ENCODE assay signal across 25 mouse cellular contexts in genomic region chr9:120985524-120985923, GRCm38 (mm10). TPM values are rescaled to one million over a fixed set of nuclear protein-coding genes. Genes with fewer than 3 reads are reported as not detected.
DNase-seq lines count a peak whose midpoint lies in the region; ATAC-seq and TF ChIP-seq lines count a peak whose summit lies in the region.
"Had no signal": no experiment of that assay in that cellular context is flagged by ENCODE, and none has a peak within 500 bp of the region (broad histone marks: within the 10 kb centered on the region; RNA-seq: fewer than 3 reads in every experiment).

No protein-coding gene starts in this region.

- H3K4me1 ChIP-seq in kidney, embryonic 15.5 days: peaks cover 36% of the 10 kb centered on the region
- H3K4me1 ChIP-seq in intestine, embryonic 14.5 days (replicated peaks; ENCODE audit: control insufficient read depth, insufficient read depth, low read length): peaks cover 17% of the 10 kb centered on the region
- peaks cover 12% of the 10 kb centered on the region for H3K4me1 ChIP-seq in intestine, postnatal 0 days (replicated peaks; ENCODE audit: control insufficient read depth, insufficient read depth, low read length)
- H3K4me1 ChIP-seq in stomach, postnatal 0 days (replicated peaks; ENCODE audit: control insufficient read depth, insufficient read depth): 0 out of 2 replicates have a peak, but pooled peaks cover 12% of the 10 kb centered on the region

- WGBS in kidney, embryonic 15.5 days: 92% methylated on average over 5 of the region's 5 CpGs
- WGBS in intestine, embryonic 14.5 days: 85% methylated on average over 5 of the region's 5 CpGs
- 62% methylated on average over 5 of the region's 5 CpGs for WGBS in intestine, postnatal 0 days
- 83% methylated on average over 5 of the region's 5 CpGs for WGBS in stomach, postnatal 0 days

- ATAC-seq in kidney, embryonic 15.5 days (replicated peaks; ENCODE audit: low FRiP score): no peak
- peak; percentile 54; the same call in 1 of the 2 replicates for ATAC-seq in intestine, embryonic 14.5 days (replicated peaks; ENCODE audit: low FRiP score, low TSS enrichment, low read depth)
- ATAC-seq in intestine, postnatal 0 days: peak; percentile 84
- peak; percentile 86 for ATAC-seq in stomach, postnatal 0 days (ENCODE audit: low FRiP score, low TSS enrichment)
- ATAC-seq: forebrain, embryonic 13.5 days; lung, postnatal 0 days; midbrain, embryonic 13.5 days; Patski had no signal

- no peaks in the 10 kb centered on the region for H3K36me3 ChIP-seq in kidney, embryonic 15.5 days
- H3K36me3 ChIP-seq in intestine, embryonic 14.5 days (ENCODE audit: control insufficient read depth, insufficient read depth, low read length): no peaks in the 10 kb centered on the region
- no peaks in the 10 kb centered on the region; the same call in 1 of the 2 replicates for H3K36me3 ChIP-seq in intestine, postnatal 0 days (ENCODE audit: control insufficient read depth, insufficient read depth)
- no peaks in the 10 kb centered on the region for H3K36me3 ChIP-seq in stomach, postnatal 0 days (ENCODE audit: control insufficient read depth, insufficient read depth, low read length)
- H3K36me3 ChIP-seq: hindbrain, embryonic 15.5 days; limb, embryonic 13.5 days; liver, embryonic 13.5 days; midbrain, embryonic 13.5 days; neural tube, embryonic 13.5 days had no signal

- no peaks in the 10 kb centered on the region for H3K9me3 ChIP-seq in kidney, embryonic 15.5 days (replicated peaks)
- H3K9me3 ChIP-seq in intestine, embryonic 14.5 days (ENCODE audit: control insufficient read depth, low read length): no peaks in the 10 kb centered on the region
- H3K9me3 ChIP-seq in intestine, postnatal 0 days (ENCODE audit: control insufficient read depth): no peaks in the 10 kb centered on the region
- H3K9me3 ChIP-seq in stomach, postnatal 0 days (ENCODE audit: control insufficient read depth, low read length): no peaks in the 10 kb centered on the region
- H3K9me3 ChIP-seq: forebrain, embryonic 13.5 days; hindbrain, embryonic 10.5 days; hindbrain, embryonic 15.5 days; limb, embryonic 13.5 days; liver, embryonic 13.5 days; midbrain, embryonic 13.5 days; neural tube, embryonic 13.5 days had no signal

- H3K27me3 ChIP-seq in kidney, embryonic 15.5 days: no peaks in the 10 kb centered on the region
- no peaks in the 10 kb centered on the region for H3K27me3 ChIP-seq in intestine, embryonic 14.5 days (replicated peaks; ENCODE audit: control insufficient read depth, insufficient read depth, low read length)
- H3K27me3 ChIP-seq in intestine, postnatal 0 days (replicated peaks; ENCODE audit: control insufficient read depth, insufficient read depth, low read length): no peaks in the 10 kb centered on the region
- no peaks in the 10 kb centered on the region for H3K27me3 ChIP-seq in stomach, postnatal 0 days (ENCODE audit: control insufficient read depth, insufficient read depth, low read length)
- H3K27me3 ChIP-seq: forebrain, embryonic 13.5 days; hindbrain, embryonic 15.5 days; limb, embryonic 13.5 days; liver, embryonic 13.5 days; midbrain, embryonic 13.5 days; neural tube, embryonic 13.5 days; Patski had no signal

- no peak overlapping the region for H3K27ac ChIP-seq in kidney, embryonic 15.5 days
- no peak overlapping the region for H3K27ac ChIP-seq in intestine, embryonic 14.5 days (ENCODE audit: low read depth)
- peak overlapping the region; percentile 83 for H3K27ac ChIP-seq in intestine, postnatal 0 days (ENCODE audit: low read depth, low read length)
- H3K27ac ChIP-seq in stomach, postnatal 0 days (replicated peaks): peak overlapping the region; percentile 49; the same call in 1 of the 2 replicates
- H3K27ac ChIP-seq: forebrain, embryonic 13.5 days; hindbrain, embryonic 10.5 days; hindbrain, embryonic 15.5 days; left cerebral cortex, adult 2 months; limb, embryonic 13.5 days; liver, embryonic 13.5 days; macrophage; midbrain, embryonic 13.5 days; neural tube, embryonic 13.5 days had no signal

- no peak for TF ChIP-seq CTCF in intestine, postnatal 0 days (IDR thresholded peaks at IDR 0.05; ENCODE audit: low read depth)
- no peak for TF ChIP-seq CTCF in stomach, postnatal 0 days (IDR thresholded peaks at IDR 0.05; ENCODE audit: low read depth)

- H3K9ac ChIP-seq in kidney, embryonic 15.5 days: no peak overlapping the region
- H3K9ac ChIP-seq in intestine, embryonic 14.5 days (ENCODE audit: low read length): no peak overlapping the region
- no peak overlapping the region for H3K9ac ChIP-seq in intestine, postnatal 0 days (ENCODE audit: low read depth, low read length)
- no peak overlapping the region for H3K9ac ChIP-seq in stomach, postnatal 0 days (ENCODE audit: low read length)
- H3K9ac ChIP-seq: forebrain, embryonic 13.5 days; hindbrain, embryonic 15.5 days; limb, embryonic 13.5 days; liver, embryonic 13.5 days; midbrain, embryonic 13.5 days; neural tube, embryonic 13.5 days had no signal

- intact Hi-C loops in left cerebral cortex, postnatal 4 days (cut with DNase I): no loop called here

- TF ChIP-seq EP300 in stomach, postnatal 0 days (optimal IDR thresholded peaks at IDR 0.05): no peak

- DNase-seq in kidney, adult 8-10 months: peak; percentile 55 to 66
- no peak for DNase-seq in intestine, embryonic 14.5 days (ENCODE audit: low spot score)
- peak; percentile 57 for DNase-seq in stomach, postnatal 0 days (ENCODE audit: low spot score)
- no peak for DNase-seq in layer of hippocampus, postnatal 36 days
- no peak for DNase-seq in left cerebral cortex, postnatal 4 days
- DNase-seq: adrenal gland, postnatal 10 days; cerebellum, adult 8-10 months; cerebellum, postnatal 36 days; gastrocnemius, postnatal 10 days; heart, postnatal 14 days; liver, embryonic 13.5 days; lung, adult 18-20 months; thymus, postnatal 25 days had no signal

- H3K4me3 ChIP-seq in kidney, embryonic 15.5 days (replicated peaks): no peak overlapping the region
- H3K4me3 ChIP-seq in intestine, embryonic 14.5 days (ENCODE audit: low read depth, low read length): no peak overlapping the region
- no peak overlapping the region for H3K4me3 ChIP-seq in intestine, postnatal 0 days (ENCODE audit: low read depth, low read length)
- H3K4me3 ChIP-seq in stomach, postnatal 0 days (ENCODE audit: low read depth, low read length): no peak overlapping the region
- H3K4me3 ChIP-seq: forebrain, embryonic 13.5 days; hindbrain, embryonic 10.5 days; hindbrain, embryonic 15.5 days; left cerebral cortex, adult 2 months; limb, embryonic 13.5 days; liver, embryonic 13.5 days; midbrain, embryonic 13.5 days; neural tube, embryonic 13.5 days had no signal

- H3K4me2 ChIP-seq in kidney, embryonic 15.5 days: no peak overlapping the region
- no peak overlapping the region for H3K4me2 ChIP-seq in intestine, embryonic 14.5 days (ENCODE audit: low read length)
- H3K4me2 ChIP-seq in intestine, postnatal 0 days (replicated peaks; ENCODE audit: low read depth): peak overlapping the region; percentile 3; the same call in 1 of the 2 replicates
- H3K4me2 ChIP-seq in stomach, postnatal 0 days (replicated peaks; ENCODE audit: low read depth): no peak overlapping the region
- H3K4me2 ChIP-seq: forebrain, embryonic 13.5 days; hindbrain, embryonic 15.5 days; limb, embryonic 13.5 days; liver, embryonic 13.5 days; midbrain, embryonic 13.5 days; neural tube, embryonic 13.5 days had no signal

RNA-seq across cellular contexts. Expression of gene Ctnnb1, which starts 56.5 kb away (rescaled TPM):
- polyA plus RNA-seq in kidney, embryonic 15.5 days (2015; fragmentation: Nextera tagmentation; extraction: Ambion mirVana): 543 and 552 TPM in 2 replicates
- 629 and 691 TPM in 2 replicates for polyA plus RNA-seq in intestine, embryonic 14.5 days (2014; fragmentation: Nextera tagmentation; extraction: Ambion mirVana)
- 363 and 364 TPM in 2 replicates for polyA plus RNA-seq in intestine, postnatal 0 days (2015; fragmentation: Nextera tagmentation; extraction: Ambion mirVana)
- 220 and 244 TPM in 2 replicates for polyA plus RNA-seq in stomach, postnatal 0 days (2015; fragmentation: Nextera tagmentation; extraction: Ambion mirVana)
- 100 to 1,000 TPM; 576 to 592 TPM for total RNA-seq in layer of hippocampus, postnatal 36 days (2021)
- 100 to 1,000 TPM; 697 to 735 TPM for total RNA-seq in left cerebral cortex, postnatal 4 days (2021)

Comparison
In these comparisons a context has a peak if more than half of its experiments do, and no peak if none do; other contexts are left out.
1. H3K27ac ChIP-seq: peak in intestine, postnatal 0 days (single experiment) and stomach, postnatal 0 days (single experiment); none in kidney, embryonic 15.5 days (single experiment) and intestine, embryonic 14.5 days (single experiment).
2. DNase-seq: peak in kidney, adult 8-10 months (2 of 2) and stomach, postnatal 0 days (single experiment); none in intestine, embryonic 14.5 days (single experiment), layer of hippocampus, postnatal 36 days (0 of 2) and left cerebral cortex, postnatal 4 days (single experiment).